Mouse (Mus musculus) forebrain, embryonic 12.5 days (tissue): ENCODE measurements at regions not wholly inside any gene's neighbourhood (a gene's known extent, or its start where the extent isn't known, plus 50 kb on each side); places are given as distances from the start of the nearest gene placed in this dataset.

ENCODE experiments used
- ATAC-seq: fragments of 200-750 bp; cut with Nextera tagmentation; 2 replicates; pipeline ENCODE4 v1.8.0; 2017; ENCODE audit warnings: moderate TSS enrichment; ENCODE audit not compliant: low FRiP score
- H3K27ac ChIP-seq: fragments of 300-500 bp; sonication (generic); 2 replicates; pipeline ENCODE4 v1.5.1; 2016; ENCODE audit warnings: mild to moderate bottlenecking
- H3K27me3 ChIP-seq: fragments of 300-500 bp; sonication (generic); 2 replicates; pipeline ENCODE4 v1.6.1; 2016; ENCODE audit warnings: mild to moderate bottlenecking
- H3K36me3 ChIP-seq: fragments of 300-500 bp; sonication (generic); replicated peaks from 2 replicates; pipeline ENCODE4 v1.6.1; 2016; ENCODE audit warnings: mild to moderate bottlenecking
- H3K4me1 ChIP-seq: fragments of 300-500 bp; sonication (generic); 2 replicates; pipeline ENCODE4 v1.6.1; 2016
- H3K4me2 ChIP-seq: fragments of 300-500 bp; sonication (generic); 2 replicates; pipeline ENCODE4 v1.6.1; 2016; ENCODE audit warnings: mild to moderate bottlenecking, moderate library complexity
- H3K4me3 ChIP-seq: fragments of 300-500 bp; sonication (generic); replicated peaks from 2 replicates; pipeline ENCODE4 v1.5.1; 2016; ENCODE audit warnings: mild to moderate bottlenecking
- H3K9ac ChIP-seq: fragments of 300-500 bp; sonication (generic); 2 replicates; pipeline ENCODE4 v1.6.1; 2016; ENCODE audit warnings: mild to moderate bottlenecking
- H3K9me3 ChIP-seq: fragments of 300-500 bp; sonication (generic); 2 replicates; pipeline ENCODE4 v1.6.1; 2016
- WGBS: fragments of 180-500 bp; shearing (Covaris S2); methylation state at CpG from one replicate; pipeline ENCODE4 v1.1.7; 2016; 5-methylcytosine and 5-hydroxymethylcytosine counted together

DNA sequence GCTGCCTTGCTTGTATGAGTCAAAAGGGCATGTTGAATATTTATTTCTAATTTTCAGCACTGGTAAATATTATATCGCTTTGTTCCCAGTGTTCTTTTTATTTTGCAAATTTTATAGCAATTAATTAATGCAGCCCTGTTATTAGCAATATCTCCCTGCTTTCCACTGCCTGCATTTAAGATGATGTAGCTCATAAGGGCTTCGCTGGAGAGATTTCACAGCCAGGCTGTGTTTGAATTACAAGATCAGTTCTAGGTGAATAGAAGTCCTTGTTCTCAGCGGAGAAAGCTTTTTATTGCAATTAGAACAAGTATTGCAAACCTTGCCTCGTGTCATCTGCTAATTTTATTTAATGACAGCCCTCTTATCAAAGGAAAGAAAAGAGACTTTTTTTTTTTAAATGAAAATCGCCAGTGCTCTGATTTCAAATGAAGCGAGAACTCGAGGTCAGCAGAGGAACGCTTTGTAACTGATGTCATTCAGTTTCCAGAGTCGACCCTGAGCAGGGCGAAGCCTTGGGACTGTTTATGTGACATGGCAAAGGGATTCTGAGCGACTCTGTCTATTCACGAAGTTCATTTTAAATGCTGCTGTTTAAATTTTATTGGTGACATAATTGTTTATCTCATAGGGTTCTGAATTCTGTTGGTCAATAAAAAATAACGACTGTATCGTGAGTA, 378.7 kb upstream of the Mki67 start:
- ATAC-seq: no peak
- no peak overlapping the region for H3K27ac ChIP-seq

GRCm38 (mm10) chr7:136104021-136104420, 387.9 kb upstream of the Mki67 start:
- Histone ChIP-seq H3K4me2 (no peak overlapping the region), H3K4me3 (no peak overlapping the region), H3K36me3 (no peaks in the 10 kb centered on the region), H3K4me1 (no peaks in the 10 kb centered on the region), H3K27me3 (no peaks in the 10 kb centered on the region), H3K27ac (no peak overlapping the region), H3K9me3 (no peaks in the 10 kb centered on the region), H3K9ac (no peak overlapping the region)
- WGBS: 85% methylated on average over 4 of the region's 4 CpGs
- no peak for ATAC-seq

More for the DNA sequence above, 378.7 kb upstream of the Mki67 start:
- peaks cover 16% of the 10 kb centered on the region for H3K27me3 ChIP-seq
- peaks cover 11% of the 10 kb centered on the region for H3K4me1 ChIP-seq
- H3K9me3 ChIP-seq: no peaks in the 10 kb centered on the region
- H3K4me2 ChIP-seq: no peak overlapping the region; the same call in 1 of the 2 replicates
- no peaks in the 10 kb centered on the region for H3K36me3 ChIP-seq
- no peak overlapping the region for H3K4me3 ChIP-seq
- H3K9ac ChIP-seq: no peak overlapping the region
- WGBS: 40% methylated on average over 14 of the region's 14 CpGs

- Histone ChIP-seq H3K36me3 (no peaks in the 10 kb centered on the region), H3K4me1 (no peaks in the 10 kb centered on the region), H3K27ac (no peak overlapping the region), H3K27me3 (peaks cover 6% of the 10 kb centered on the region; the same call in 1 of the 2 replicates), H3K9me3 (no peaks in the 10 kb centered on the region), H3K4me2 (no peak overlapping the region), H3K9ac (no peak overlapping the region), H3K4me3 (no peak overlapping the region)
- WGBS: 73% methylated on average over 6 of the region's 6 CpGs
- no peak for ATAC-seq
Measured at GRCm38 (mm10) chr7:136112163-136112562, 396.0 kb upstream of the Mki67 start.

DNA sequence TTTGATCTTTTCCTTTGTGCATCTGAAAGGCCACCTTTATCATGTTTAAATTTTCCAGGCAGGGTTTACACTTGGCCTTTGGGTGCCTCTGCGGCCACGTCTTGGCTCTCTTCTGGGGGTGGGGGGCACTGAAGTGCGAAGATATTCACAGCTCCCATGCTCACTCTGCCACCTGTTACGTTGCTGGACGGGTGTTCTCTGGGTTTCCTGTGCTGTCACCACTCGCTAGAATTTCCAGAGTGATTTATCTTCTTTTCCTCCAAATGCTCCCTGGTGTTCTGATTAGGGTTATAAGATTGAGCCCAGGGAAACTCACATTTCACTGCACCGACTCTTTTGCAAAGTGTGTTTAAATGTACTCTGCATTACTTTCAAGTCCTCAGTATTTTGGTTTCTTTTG, 404.8 kb upstream of the Mki67 start:
- no peak overlapping the region for H3K9ac ChIP-seq
- no peak for ATAC-seq
- no peak overlapping the region for H3K27ac ChIP-seq
- no peak overlapping the region for H3K4me3 ChIP-seq
- no peaks in the 10 kb centered on the region for H3K36me3 ChIP-seq
- no peaks in the 10 kb centered on the region for H3K9me3 ChIP-seq
- H3K4me2 ChIP-seq: no peak overlapping the region
- H3K27me3 ChIP-seq: peaks cover 14% of the 10 kb centered on the region
- 0 out of 2 replicates have a peak, but pooled peaks cover 4% of the 10 kb centered on the region for H3K4me1 ChIP-seq
- 63% methylated on average over 7 of the region's 7 CpGs for WGBS

DNA sequence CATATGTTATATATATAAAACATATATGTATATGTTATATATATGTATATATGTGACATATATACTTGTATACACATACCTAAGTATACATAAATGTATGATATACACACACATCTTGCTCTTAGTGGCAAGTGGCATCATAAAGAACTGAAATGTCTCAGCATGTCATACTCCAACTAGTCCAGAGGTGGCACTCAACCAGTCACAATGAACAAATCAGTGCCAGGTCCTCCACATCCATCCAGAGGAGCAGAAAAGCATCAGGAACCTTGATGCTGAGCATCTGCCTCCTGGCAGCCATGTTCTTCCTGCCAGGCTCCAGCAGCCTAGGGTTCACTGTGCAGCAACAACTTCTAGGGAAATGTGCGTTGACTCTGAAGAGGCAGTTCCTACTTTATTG, 405.2 kb upstream of the Mki67 start:
- Histone ChIP-seq H3K4me1 (0 out of 2 replicates have a peak, but pooled peaks cover 4% of the 10 kb centered on the region), H3K4me3 (no peak overlapping the region), H3K9ac (no peak overlapping the region), H3K27ac (no peak overlapping the region), H3K9me3 (no peaks in the 10 kb centered on the region), H3K27me3 (peaks cover 9% of the 10 kb centered on the region; the same call in 1 of the 2 replicates), H3K36me3 (no peaks in the 10 kb centered on the region), H3K4me2 (no peak overlapping the region)
- WGBS: 86% methylated on average over 1 of the region's 1 CpGs
- ATAC-seq: no peak

DNA sequence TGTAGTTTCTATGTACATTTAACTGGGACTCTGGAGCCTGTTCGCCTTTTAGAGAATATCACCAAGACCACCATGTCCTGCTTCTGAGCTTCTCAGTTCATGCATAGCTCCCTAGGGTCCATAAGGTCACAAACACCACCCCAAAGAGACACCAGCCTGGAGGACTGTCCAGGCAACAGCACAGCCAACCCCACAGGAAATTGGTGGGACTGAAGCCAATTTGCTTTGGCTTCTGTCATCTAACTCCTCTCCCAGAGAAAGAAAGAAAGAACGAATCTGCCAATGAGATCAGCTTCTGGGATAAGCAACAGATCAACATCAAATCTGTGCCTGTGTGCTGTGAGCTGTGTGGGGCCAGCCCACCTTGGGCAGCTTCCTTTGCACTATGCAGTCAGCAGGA, 408.6 kb upstream of the Mki67 start:
- 76% methylated on average over 2 of the region's 2 CpGs for WGBS
- Histone ChIP-seq H3K27ac (no peak overlapping the region), H3K27me3 (0 out of 2 replicates have a peak, but pooled peaks cover 16% of the 10 kb centered on the region)

GRCm38 (mm10) chr7:136126393-136126792, 410.2 kb upstream of the Mki67 start:
- H3K36me3 ChIP-seq: no peaks in the 10 kb centered on the region
- 91% methylated on average over 3 of the region's 3 CpGs for WGBS
- peaks cover 10% of the 10 kb centered on the region for H3K4me1 ChIP-seq
- ATAC-seq: no peak
- no peaks in the 10 kb centered on the region for H3K9me3 ChIP-seq
- no peak overlapping the region for H3K4me3 ChIP-seq
- H3K27me3 ChIP-seq: 0 out of 2 replicates have a peak, but pooled peaks cover 16% of the 10 kb centered on the region
- H3K9ac ChIP-seq: no peak overlapping the region
- H3K27ac ChIP-seq: no peak overlapping the region
- no peak overlapping the region for H3K4me2 ChIP-seq

More for the DNA sequence above, 408.6 kb upstream of the Mki67 start:
- no peaks in the 10 kb centered on the region for H3K36me3 ChIP-seq
- ATAC-seq: no peak
- H3K4me1 ChIP-seq: peaks cover 4% of the 10 kb centered on the region; the same call in 1 of the 2 replicates
- no peak overlapping the region for H3K4me3 ChIP-seq
- no peaks in the 10 kb centered on the region for H3K9me3 ChIP-seq
- H3K9ac ChIP-seq: no peak overlapping the region
- no peak overlapping the region for H3K4me2 ChIP-seq

DNA sequence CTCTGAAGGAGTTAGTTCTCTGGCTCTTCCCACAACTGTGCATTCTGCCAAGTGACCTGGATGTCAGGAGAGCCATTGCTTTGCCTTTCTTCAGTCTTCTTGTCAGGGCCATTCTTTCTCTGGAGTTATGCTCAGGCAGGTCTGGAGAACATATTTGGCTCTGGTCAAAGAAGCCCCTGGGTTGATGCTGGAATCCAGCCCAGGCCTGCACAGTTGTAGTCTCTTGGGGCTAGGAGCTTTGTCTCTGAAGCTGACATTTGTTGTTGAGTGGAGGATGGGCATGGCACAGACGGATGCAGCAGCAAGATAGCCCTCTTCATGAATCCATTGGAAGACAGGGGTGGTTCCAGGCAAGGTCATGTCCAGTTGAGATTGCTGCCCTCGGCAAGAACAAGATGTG, 411.4 kb upstream of the Mki67 start:
- ATAC-seq: no peak

DNA sequence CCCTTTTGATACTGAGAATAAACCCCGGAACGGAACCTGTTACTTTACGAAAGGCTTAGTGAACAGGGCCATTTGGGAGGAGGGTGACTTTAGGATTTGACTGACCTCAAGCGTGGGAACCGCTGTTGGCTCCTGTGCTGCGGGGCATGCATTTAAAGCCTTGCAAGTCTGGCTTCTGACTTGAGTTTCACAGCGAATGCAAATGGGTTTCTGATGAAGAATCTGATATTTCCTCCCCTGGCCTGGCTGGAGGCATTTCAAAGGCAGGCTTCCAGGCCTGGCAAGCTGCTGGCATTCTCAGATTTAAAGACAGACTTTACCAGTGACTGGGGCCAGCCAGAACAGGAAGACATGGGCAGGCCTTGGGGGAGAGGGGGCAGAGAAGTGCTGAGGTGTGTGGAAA, 413.6 kb upstream of the Mki67 start:
- Histone ChIP-seq H3K9ac (no peak overlapping the region), H3K9me3 (no peaks in the 10 kb centered on the region), H3K4me3 (no peak overlapping the region), H3K27me3 (0 out of 2 replicates have a peak, but pooled peaks cover 16% of the 10 kb centered on the region), H3K36me3 (no peaks in the 10 kb centered on the region), H3K27ac (no peak overlapping the region), H3K4me2 (no peak overlapping the region), H3K4me1 (peaks cover 10% of the 10 kb centered on the region)
- 38% methylated on average over 7 of the region's 7 CpGs for WGBS
- ATAC-seq: no peak

More for the DNA sequence above, 411.4 kb upstream of the Mki67 start:
- H3K27me3 ChIP-seq: 0 out of 2 replicates have a peak, but pooled peaks cover 16% of the 10 kb centered on the region
- peaks cover 10% of the 10 kb centered on the region for H3K4me1 ChIP-seq
- H3K4me3 ChIP-seq: no peak overlapping the region
- no peaks in the 10 kb centered on the region for H3K36me3 ChIP-seq
- WGBS: 81% methylated on average over 2 of the region's 2 CpGs
- H3K9ac ChIP-seq: no peak overlapping the region
- no peaks in the 10 kb centered on the region for H3K9me3 ChIP-seq
- H3K4me2 ChIP-seq: no peak overlapping the region
- H3K27ac ChIP-seq: no peak overlapping the region

GRCm38 (mm10) chr7:136130666-136131239, 414.6 kb upstream of the Mki67 start:
- Histone ChIP-seq H3K9ac (no peak overlapping the region), H3K9me3 (no peaks in the 10 kb centered on the region), H3K36me3 (no peaks in the 10 kb centered on the region), H3K27me3 (0 out of 2 replicates have a peak, but pooled peaks cover 10% of the 10 kb centered on the region), H3K4me1 (peaks cover 10% of the 10 kb centered on the region), H3K4me2 (no peak overlapping the region), H3K4me3 (no peak overlapping the region), H3K27ac (no peak overlapping the region)
- WGBS: 14% methylated on average over 10 of the region's 10 CpGs
- ATAC-seq: no peak

- WGBS: 66% methylated on average over 2 of the region's 2 CpGs
Measured at GRCm38 (mm10) chr7:136132976-136133375, 416.8 kb upstream of the Mki67 start.

DNA sequence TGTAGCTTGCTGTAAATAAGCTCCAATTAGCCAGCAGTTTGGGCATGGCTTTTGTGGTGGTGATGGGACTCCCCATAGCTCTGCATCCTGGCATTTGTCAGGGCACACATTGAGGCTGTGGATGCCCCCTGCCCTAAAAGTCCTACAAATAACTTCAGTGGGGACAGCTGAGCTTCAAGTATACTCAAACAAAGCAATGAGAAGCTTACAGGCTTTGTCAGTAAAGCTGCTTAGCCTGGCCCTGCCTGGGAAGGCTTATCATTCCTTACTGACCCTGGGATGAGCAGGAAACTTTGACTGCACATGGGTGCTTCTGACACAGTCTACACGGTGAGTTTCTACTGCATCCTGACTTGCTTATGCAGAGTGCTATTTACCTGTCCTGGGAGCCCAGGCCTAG, 420.5 kb upstream of the Mki67 start:
- ATAC-seq: no peak
- Histone ChIP-seq H3K36me3 (no peaks in the 10 kb centered on the region), H3K4me1 (peaks cover 3% of the 10 kb centered on the region; the same call in 1 of the 2 replicates), H3K27me3 (peaks cover 13% of the 10 kb centered on the region; the same call in 1 of the 2 replicates), H3K9ac (no peak overlapping the region), H3K9me3 (no peaks in the 10 kb centered on the region), H3K4me2 (no peak overlapping the region), H3K4me3 (no peak overlapping the region), H3K27ac (no peak overlapping the region)
- WGBS: 67% methylated on average over 1 of the region's 1 CpGs

More at GRCm38 (mm10) chr7:136132976-136133375, 416.8 kb upstream of the Mki67 start:
- peaks cover 13% of the 10 kb centered on the region; the same call in 1 of the 2 replicates for H3K27me3 ChIP-seq
- peaks cover 10% of the 10 kb centered on the region for H3K4me1 ChIP-seq
- ATAC-seq: no peak
- no peak overlapping the region for H3K27ac ChIP-seq
- H3K9me3 ChIP-seq: no peaks in the 10 kb centered on the region
- H3K4me3 ChIP-seq: no peak overlapping the region
- no peak overlapping the region for H3K4me2 ChIP-seq
- no peak overlapping the region for H3K9ac ChIP-seq
- no peaks in the 10 kb centered on the region for H3K36me3 ChIP-seq
